Mouse (Mus musculus): ENCODE measurements at regions not wholly inside any gene's neighbourhood (a gene's known extent, or its start where the extent isn't known, plus 50 kb on each side); places are given as distances from the start of the nearest gene placed in this dataset.

GRCm38 (mm10) chr1:136749188-136749587, 124.5 kb downstream of the Zfp281 start:
- TF ChIP-seq CTCF (IDR thresholded peaks at IDR 0.05; ENCODE audit: control insufficient read depth, insufficient read depth, insufficient read length) (no peak), MAX (IDR thresholded peaks at IDR 0.05) (no peak), USF1 (IDR thresholded peaks at IDR 0.05; ENCODE audit: low read depth) (no peak), MYOG (IDR thresholded peaks at IDR 0.05; ENCODE audit: control insufficient read depth, extremely low read depth, insufficient read length) (no peak), MYOD1 (IDR thresholded peaks at IDR 0.05; ENCODE audit: control insufficient read depth, insufficient read length, low read depth) (no peak)

All from C2C12 (cell line).